Mouse (Mus musculus) heart, embryonic 15.5 days (tissue): ENCODE measurements around the gene Cnksr2. TPM values are rescaled to one million over a fixed set of nuclear protein-coding genes. Genes with fewer than 3 reads are reported as not detected.

ENCODE experiments used
- ATAC-seq: fragments of 200-750 bp; cut with Nextera tagmentation; replicated peaks from 2 replicates; pipeline ENCODE4 v1.8.0; 2017; ENCODE audit warnings: low read depth, moderate TSS enrichment; ENCODE audit not compliant: insufficient number of reproducible peaks, insufficient read depth, low FRiP score
- H3K27ac ChIP-seq: fragments of 300-500 bp; sonication (generic); 2 replicates; pipeline ENCODE4 v1.5.1; 2015; ENCODE audit warnings: mild to moderate bottlenecking, inconsistent platforms
- H3K27me3 ChIP-seq: fragments of 300-500 bp; sonication (generic); 2 replicates; pipeline ENCODE4 v1.6.1; 2015; ENCODE audit warnings: inconsistent platforms
- H3K36me3 ChIP-seq: fragments of 300-500 bp; sonication (generic); 2 replicates; pipeline ENCODE4 v1.6.1; 2015; ENCODE audit warnings: mild to moderate bottlenecking, inconsistent platforms
- H3K4me1 ChIP-seq: fragments of 300-500 bp; sonication (generic); replicated peaks from 2 replicates; pipeline ENCODE4 v1.6.1; 2015; ENCODE audit warnings: inconsistent platforms
- H3K4me2 ChIP-seq: fragments of 300-500 bp; sonication (generic); 2 replicates; pipeline ENCODE4 v1.6.1; 2015; ENCODE audit warnings: inconsistent platforms, mild to moderate bottlenecking, moderate library complexity
- H3K4me3 ChIP-seq: fragments of 300-500 bp; sonication (generic); 2 replicates; pipeline ENCODE4 v1.5.1; 2015; ENCODE audit warnings: mild to moderate bottlenecking, inconsistent platforms
- H3K9ac ChIP-seq: fragments of 300-500 bp; sonication (generic); 2 replicates; pipeline ENCODE4 v1.6.1; 2015; ENCODE audit warnings: mild to moderate bottlenecking, inconsistent platforms
- H3K9me3 ChIP-seq: fragments of 300-500 bp; sonication (generic); replicated peaks from 2 replicates; pipeline ENCODE4 v1.6.1; 2016; ENCODE audit warnings: inconsistent platforms
- WGBS: fragments of 180-500 bp; shearing (Covaris S2); methylation state at CpG from one replicate; pipeline ENCODE4 v1.1.7; 2015; ENCODE audit warnings: mixed read lengths; 5-methylcytosine and 5-hydroxymethylcytosine counted together
- polyA plus RNA-seq: library from polyadenylated mRNA; unstranded; fragments of >200 nt; fragmentation: Nextera tagmentation; extraction: Ambion mirVana; gene quantifications from 2 replicates; pipeline ENCODE4 v1.2.1, GENCODE M21; 2015

Cnksr2 gene
- 0.15 and 0.76 TPM in 2 replicates for polyA plus RNA-seq

- H3K9ac ChIP-seq = peak within 1 kb of the TSS; percentile 46
- no peaks in the 10 kb centered on the region for H3K36me3 ChIP-seq
- H3K4me3 ChIP-seq = peak within 1 kb of the TSS; percentile 63
- H3K4me1 ChIP-seq = no peaks in the 10 kb centered on the region
- no peak within 1 kb of the TSS for H3K27ac ChIP-seq
- no peaks in the 10 kb centered on the region for H3K9me3 ChIP-seq
- 16% methylated on average over 66 of the region's 99 CpGs for WGBS
- peak within 1 kb of the TSS; percentile 90 for H3K4me2 ChIP-seq
- 0 out of 2 replicates have a peak, but pooled peaks cover 2% of the 10 kb centered on the region for H3K27me3 ChIP-seq
- ATAC-seq = peak; percentile 50; the same call in 1 of the 2 replicates
Observed at GRCm38 (mm10) chrX:158043057-158043843, at the start of gene Cnksr2. TSS of gene Cnksr2 (minus strand) at chrX:158043294.

DNA sequence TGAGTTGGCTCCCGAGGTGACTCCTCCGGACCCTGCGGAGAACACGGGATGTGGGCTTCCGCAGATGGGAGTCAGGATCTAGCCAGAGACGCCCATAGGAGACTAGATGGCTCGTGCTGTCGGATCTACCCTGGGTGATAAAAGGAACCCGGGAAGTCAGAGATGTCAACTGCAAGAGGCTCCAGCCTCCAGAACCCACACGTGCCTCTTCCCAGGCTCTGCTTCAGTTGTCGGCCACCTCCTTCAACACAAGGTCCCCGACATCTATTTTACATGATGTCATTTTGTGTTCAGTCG lies 698 bp upstream of the Cnksr2 start:
- 11% methylated on average over 13 of the region's 13 CpGs for WGBS
- Histone ChIP-seq H3K36me3 (no peaks in the 10 kb centered on the region), H3K27me3 (0 out of 2 replicates have a peak, but pooled peaks cover 2% of the 10 kb centered on the region), H3K9ac (peak overlapping the region; percentile 46), H3K27ac (no peak overlapping the region), H3K9me3 (no peaks in the 10 kb centered on the region), H3K4me1 (no peaks in the 10 kb centered on the region), H3K4me3 (peak overlapping the region; percentile 63), H3K4me2 (peak overlapping the region; percentile 90)
- no peak for ATAC-seq

GRCm38 (mm10) chrX:158042255-158043056 lies 638 bp downstream of the Cnksr2 start:
- no peaks in the 10 kb centered on the region for H3K4me1 ChIP-seq
- H3K36me3 ChIP-seq = no peaks in the 10 kb centered on the region
- peak overlapping the region; percentile 46; the same call in 1 of the 2 replicates for H3K9ac ChIP-seq
- 13% methylated on average over 62 of the region's 62 CpGs for WGBS
- peak overlapping the region; percentile 90 for H3K4me2 ChIP-seq
- no peak overlapping the region for H3K27ac ChIP-seq
- ATAC-seq = peak; percentile 60; the same call in 1 of the 2 replicates
- H3K27me3 ChIP-seq = 0 out of 2 replicates have a peak, but pooled peaks cover 2% of the 10 kb centered on the region
- no peaks in the 10 kb centered on the region for H3K9me3 ChIP-seq
- peak overlapping the region; percentile 63 for H3K4me3 ChIP-seq

DNA sequence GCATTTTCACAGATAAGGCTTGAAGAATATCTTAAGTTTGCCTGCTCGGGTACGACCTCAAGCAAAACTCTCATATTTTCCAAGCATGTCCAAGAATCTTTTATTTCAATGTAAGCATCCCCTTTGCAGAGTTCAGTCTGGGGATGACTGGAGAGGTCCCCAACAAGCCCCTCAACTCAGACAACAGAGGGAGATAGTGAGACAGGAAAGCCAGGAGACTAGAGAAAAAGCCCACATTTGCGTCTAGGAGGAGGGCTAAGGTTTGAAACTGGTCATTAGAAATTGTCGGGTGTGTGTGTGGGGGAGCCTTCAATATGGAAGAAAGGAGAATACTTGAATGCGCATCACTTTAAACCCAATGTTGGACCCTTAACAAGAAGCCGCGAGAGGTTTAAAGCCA lies 1.4 kb downstream of the Cnksr2 start:
- no peaks in the 10 kb centered on the region for H3K9me3 ChIP-seq
- peak overlapping the region; percentile 63 for H3K4me3 ChIP-seq
- H3K27me3 ChIP-seq = 0 out of 2 replicates have a peak, but pooled peaks cover 2% of the 10 kb centered on the region
- no peaks in the 10 kb centered on the region for H3K4me1 ChIP-seq
- no peaks in the 10 kb centered on the region for H3K36me3 ChIP-seq
- no peak overlapping the region for H3K9ac ChIP-seq
- no peak overlapping the region for H3K27ac ChIP-seq
- H3K4me2 ChIP-seq = peak overlapping the region; percentile 90
- WGBS = 18% methylated on average over 7 of the region's 7 CpGs
- ATAC-seq = no peak

DNA sequence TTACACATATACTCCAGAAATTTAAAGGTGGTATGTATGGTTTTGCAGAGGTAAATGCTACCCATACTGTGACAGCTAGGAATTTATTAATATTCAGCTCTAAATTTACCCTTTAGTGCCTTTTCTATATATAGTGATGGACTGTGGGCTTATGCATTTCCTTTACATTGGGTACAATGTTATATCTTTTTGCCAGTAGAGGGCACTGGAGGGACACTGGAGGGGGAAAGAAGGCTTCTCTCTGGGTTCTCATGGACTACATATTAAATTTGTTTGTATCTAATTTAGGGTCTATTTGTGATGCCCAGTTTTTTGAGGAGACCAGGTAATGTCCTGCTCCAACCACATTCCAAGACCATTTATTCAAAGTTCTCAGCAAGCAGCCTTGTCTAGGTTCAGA lies 91.4 kb downstream of the Cnksr2 start:
- ATAC-seq = no peak
- no peaks in the 10 kb centered on the region for H3K36me3 ChIP-seq
- no peaks in the 10 kb centered on the region for H3K4me1 ChIP-seq
- no peak overlapping the region for H3K4me3 ChIP-seq
- H3K27ac ChIP-seq = no peak overlapping the region
- H3K27me3 ChIP-seq = no peaks in the 10 kb centered on the region
- no peak overlapping the region for H3K4me2 ChIP-seq
- no peak overlapping the region for H3K9ac ChIP-seq
- H3K9me3 ChIP-seq = no peaks in the 10 kb centered on the region

GRCm38 (mm10) chrX:157949256-157949655 lies 93.8 kb downstream of the Cnksr2 start:
- Histone ChIP-seq H3K9me3 (no peaks in the 10 kb centered on the region), H3K4me3 (no peak overlapping the region), H3K27ac (no peak overlapping the region), H3K27me3 (no peaks in the 10 kb centered on the region), H3K4me1 (no peaks in the 10 kb centered on the region), H3K4me2 (no peak overlapping the region), H3K36me3 (no peaks in the 10 kb centered on the region), H3K9ac (no peak overlapping the region)
- 56% methylated on average over 1 of the region's 1 CpGs for WGBS
- no peak for ATAC-seq

DNA sequence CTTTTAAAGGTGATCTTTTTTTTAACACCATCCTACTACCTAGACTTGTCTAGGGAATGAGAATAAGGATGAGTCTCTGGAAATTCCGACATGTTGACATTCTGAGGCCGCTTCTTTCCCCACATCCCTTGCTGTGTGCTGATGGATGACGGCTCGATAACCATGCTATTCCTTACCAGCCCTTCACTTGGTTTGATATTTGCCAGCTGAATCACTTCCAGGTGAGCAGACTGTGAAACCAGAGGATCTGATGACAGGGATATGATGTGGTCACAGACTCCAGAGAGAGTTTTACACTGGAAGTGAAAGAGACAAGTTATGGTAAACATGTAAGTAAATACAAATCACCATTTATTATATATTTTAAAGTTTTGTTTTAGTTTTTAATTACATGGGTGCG lies 98.0 kb downstream of the Cnksr2 start:
- H3K9me3 ChIP-seq = no peaks in the 10 kb centered on the region
- no peaks in the 10 kb centered on the region for H3K4me1 ChIP-seq
- no peaks in the 10 kb centered on the region for H3K36me3 ChIP-seq
- ATAC-seq = no peak
- no peak overlapping the region for H3K4me2 ChIP-seq
- H3K27me3 ChIP-seq = no peaks in the 10 kb centered on the region
- H3K9ac ChIP-seq = no peak overlapping the region
- WGBS = 73% methylated on average over 5 of the region's 5 CpGs
- no peak overlapping the region for H3K4me3 ChIP-seq
- H3K27ac ChIP-seq = no peak overlapping the region

DNA sequence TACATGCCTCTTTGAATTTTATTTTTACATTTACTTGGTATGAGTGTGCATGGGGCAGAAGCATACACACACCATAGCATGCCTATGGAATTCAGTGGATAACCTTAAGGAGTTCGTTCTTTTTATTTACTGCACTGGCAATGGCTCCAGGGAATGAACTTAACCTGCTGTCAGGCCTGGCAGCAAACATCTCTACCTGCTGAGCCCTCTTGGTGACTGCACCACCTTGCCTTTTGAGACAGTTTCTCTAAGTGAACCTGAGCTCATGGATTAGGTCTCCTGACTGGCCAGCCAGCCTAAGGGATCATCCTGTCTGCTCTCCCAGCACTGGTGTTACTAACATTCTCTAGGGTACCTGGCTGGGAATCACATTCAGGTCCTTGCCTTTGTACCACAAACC lies 106.5 kb downstream of the Cnksr2 start:
- Histone ChIP-seq H3K9me3 (no peaks in the 10 kb centered on the region), H3K4me3 (no peak overlapping the region), H3K9ac (no peak overlapping the region), H3K36me3 (no peaks in the 10 kb centered on the region), H3K27me3 (no peaks in the 10 kb centered on the region), H3K27ac (no peak overlapping the region), H3K4me2 (no peak overlapping the region), H3K4me1 (no peaks in the 10 kb centered on the region)
- WGBS = 85% methylated on average over 1 of the region's 1 CpGs
- no peak for ATAC-seq

DNA sequence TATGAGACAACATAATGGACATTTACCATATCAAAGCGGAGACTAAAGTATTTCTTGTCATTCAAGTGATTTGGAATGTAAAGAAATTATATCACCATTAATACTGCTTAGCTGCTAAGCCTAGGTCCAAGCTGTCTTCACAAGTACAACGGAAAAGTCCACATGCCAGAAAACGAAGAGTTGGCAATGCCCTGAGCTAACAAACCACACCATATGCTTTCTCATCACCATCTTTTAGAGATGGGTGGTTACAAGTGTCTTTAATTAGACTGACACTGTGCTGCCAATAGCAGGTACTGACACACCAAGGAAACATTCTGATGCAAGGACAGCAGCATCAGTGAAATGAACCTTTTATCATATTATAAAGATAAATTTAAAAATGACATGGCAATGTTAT lies 123.0 kb downstream of the Cnksr2 start:
- no peaks in the 10 kb centered on the region for H3K27me3 ChIP-seq
- no peak overlapping the region for H3K4me2 ChIP-seq
- no peaks in the 10 kb centered on the region for H3K36me3 ChIP-seq
- no peaks in the 10 kb centered on the region for H3K4me1 ChIP-seq
- no peaks in the 10 kb centered on the region for H3K9me3 ChIP-seq
- no peak overlapping the region for H3K9ac ChIP-seq
- H3K27ac ChIP-seq = no peak overlapping the region
- 64% methylated on average over 3 of the region's 3 CpGs for WGBS
- no peak overlapping the region for H3K4me3 ChIP-seq
- ATAC-seq = no peak

GRCm38 (mm10) chrX:157829983-157830382 lies 213.1 kb downstream of the Cnksr2 start:
- WGBS = 70% methylated on average over 4 of the region's 4 CpGs
- H3K4me3 ChIP-seq = no peak overlapping the region
- no peak overlapping the region for H3K4me2 ChIP-seq
- no peak for ATAC-seq
- no peaks in the 10 kb centered on the region for H3K9me3 ChIP-seq
- no peaks in the 10 kb centered on the region for H3K36me3 ChIP-seq
- no peak overlapping the region for H3K27ac ChIP-seq
- no peaks in the 10 kb centered on the region for H3K4me1 ChIP-seq
- no peaks in the 10 kb centered on the region for H3K27me3 ChIP-seq
- H3K9ac ChIP-seq = no peak overlapping the region

DNA sequence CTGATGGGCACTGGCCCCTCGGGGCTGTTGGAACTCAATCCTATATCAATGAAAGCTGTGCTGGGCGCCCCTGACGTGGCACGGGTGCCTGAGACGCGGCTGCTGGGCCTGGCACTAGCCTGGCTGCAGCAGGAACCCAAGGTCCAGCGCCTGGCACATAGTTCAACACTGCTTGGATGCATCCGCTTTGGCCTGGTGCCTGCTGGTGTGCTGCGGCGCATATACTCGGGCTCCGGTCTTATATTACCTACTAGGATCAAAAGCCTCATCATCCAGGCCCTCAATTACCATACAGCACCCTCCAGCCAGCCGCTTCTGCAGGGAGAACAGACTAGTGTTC lies 224.2 kb downstream of the Cnksr2 start:
- no peak overlapping the region for H3K4me2 ChIP-seq
- ATAC-seq = no peak
- H3K4me1 ChIP-seq = peaks cover 3% of the 10 kb centered on the region; the same call in 1 of the 2 replicates
- no peaks in the 10 kb centered on the region for H3K27me3 ChIP-seq
- WGBS = 90% methylated on average over 13 of the region's 13 CpGs
- no peak overlapping the region for H3K4me3 ChIP-seq
- no peak overlapping the region for H3K27ac ChIP-seq
- H3K36me3 ChIP-seq = no peaks in the 10 kb centered on the region
- no peaks in the 10 kb centered on the region for H3K9me3 ChIP-seq
- no peak overlapping the region for H3K9ac ChIP-seq
